Comparison of ENCODE assay signal across 8 mouse cellular contexts in the genomic region with DNA sequence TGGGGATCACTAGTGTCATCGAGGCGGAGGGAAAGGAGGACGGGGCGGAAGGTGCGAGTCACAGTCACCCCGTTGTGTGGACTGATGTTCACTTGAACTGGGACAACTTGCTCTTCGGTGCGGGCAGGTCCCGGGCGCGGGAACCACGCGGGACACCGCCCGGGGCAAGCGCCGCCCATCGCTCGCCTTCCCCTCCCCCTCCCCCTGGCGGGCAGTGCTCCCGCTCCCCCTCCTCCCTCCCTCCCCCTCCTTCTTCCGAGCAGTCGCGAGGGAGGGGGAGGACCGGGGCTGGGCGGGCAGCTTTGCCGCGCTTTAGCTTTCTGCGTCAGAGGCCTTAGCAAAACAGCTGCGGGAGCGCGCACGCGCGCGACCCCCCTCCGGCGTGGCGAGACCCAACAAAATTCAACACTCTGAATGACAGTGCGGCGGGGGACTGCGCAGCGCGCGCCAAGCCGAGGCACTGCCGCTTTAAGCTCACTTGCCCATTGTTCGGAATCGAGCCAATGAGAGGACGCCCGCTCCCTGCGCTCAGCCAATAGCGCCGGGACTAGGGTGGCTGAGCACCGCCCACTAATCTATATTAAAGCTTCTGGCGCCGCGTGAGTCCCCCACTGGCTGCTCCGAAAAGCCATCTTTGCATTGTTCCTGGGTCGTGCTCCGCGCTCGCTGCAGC. TPM values are rescaled to one million over a fixed set of nuclear protein-coding genes. Genes with fewer than 3 reads are reported as not detected.
A peak's percentile ranks its signal among the peaks of the same experiment; 100 is the strongest.
DNase-seq lines count a peak whose midpoint lies in the region; ATAC-seq lines count a peak whose summit lies in the region.

A gene (plus strand): TSS at position 611 of the 673 bp plus-strand sequence.

- under 1% methylated on average over 59 of the region's 63 CpGs for WGBS in heart, embryonic 10.5 days
- under 1% methylated on average over 59 of the region's 63 CpGs for WGBS in kidney, embryonic 15.5 days

- H3K27ac ChIP-seq in heart, embryonic 10.5 days = peak within 1 kb of the TSS; percentile 95
- H3K27ac ChIP-seq in kidney, embryonic 15.5 days = peak within 1 kb of the TSS; percentile 99

- peak within 1 kb of the TSS; percentile 100 for H3K9ac ChIP-seq in kidney, embryonic 15.5 days

- peaks cover 29% of the 10 kb centered on the region for H3K36me3 ChIP-seq in heart, embryonic 10.5 days
- H3K36me3 ChIP-seq in kidney, embryonic 15.5 days = peaks cover 23% of the 10 kb centered on the region

- no peaks in the 10 kb centered on the region for H3K9me3 ChIP-seq in heart, embryonic 10.5 days
- no peaks in the 10 kb centered on the region for H3K9me3 ChIP-seq in kidney, embryonic 15.5 days (replicated peaks)

- H3K27me3 ChIP-seq in heart, embryonic 10.5 days (ENCODE audit: insufficient read depth, poor library complexity, severe bottlenecking) = no peaks in the 10 kb centered on the region
- no peaks in the 10 kb centered on the region for H3K27me3 ChIP-seq in kidney, embryonic 15.5 days

- H3K4me1 ChIP-seq in heart, embryonic 10.5 days = peaks cover 53% of the 10 kb centered on the region
- H3K4me1 ChIP-seq in kidney, embryonic 15.5 days = peaks cover 41% of the 10 kb centered on the region

- peak; percentile 98 to 99 for DNase-seq in B cell, adult 2 months
- peak; percentile 100 for DNase-seq in brain, adult 2 months (ENCODE audit: low read depth, low spot score)
- DNase-seq in heart, embryonic 10.5 days (ENCODE audit: low spot score) = peak; percentile 100
- DNase-seq in liver = peak; percentile 97
- DNase-seq in spleen, postnatal 4 days (ENCODE audit: low spot score in 2 of 2) = peak; percentile 95 to 96

- H3K4me3 ChIP-seq in heart, embryonic 10.5 days = peak within 1 kb of the TSS; percentile 99
- peak within 1 kb of the TSS; percentile 94 for H3K4me3 ChIP-seq in kidney, embryonic 15.5 days (replicated peaks)

- peak within 1 kb of the TSS; percentile 91 for H3K4me2 ChIP-seq in kidney, embryonic 15.5 days

- ATAC-seq in erythroblast, adult 5-6 weeks (replicated peaks; ENCODE audit: low FRiP score, poor library complexity, severe bottlenecking) = peak; percentile 60
- ATAC-seq in kidney, embryonic 15.5 days (replicated peaks; ENCODE audit: low FRiP score) = peak; percentile 96
- ATAC-seq in monocyte, adult 5-6 weeks (replicated peaks; ENCODE audit: insufficient number of reproducible peaks, low FRiP score, low TSS enrichment, poor library complexity, severe bottlenecking) = peak; percentile 69

RNA-seq across cellular contexts. Expression of the gene that starts here (rescaled TPM):
- 1,027 and 1,158 TPM in 2 replicates for total RNA-seq in erythroblast, adult 5-6 weeks (2015; ENCODE audit: low replicate concordance)
- 910 and 1,101 TPM in 2 replicates for total RNA-seq in erythroblast, adult 5-6 weeks (2017; ENCODE audit: low replicate concordance)
- 1,013 and 1,650 TPM in 2 replicates for polyA plus RNA-seq in heart, embryonic 10.5 days (2016; fragmentation: Nextera tagmentation; extraction: Ambion mirVana)
- 2,949 and 3,271 TPM in 2 replicates for polyA plus RNA-seq in kidney, embryonic 15.5 days (2015; fragmentation: Nextera tagmentation; extraction: Ambion mirVana)
- 2,048 to 2,960 TPM (median 2,606 TPM) in 3 replicates for total RNA-seq in monocyte, adult 5-6 weeks (2017)

Comparison
In these comparisons a context has a peak if more than half of its experiments do, and no peak if none do; other contexts are left out.
1. Peak in every context shown above with its lines: DNase-seq, ATAC-seq, H3K4me3 ChIP-seq and H3K27ac ChIP-seq.